Mouse (Mus musculus) thymus, postnatal 36 days (tissue): Measurements from ENCODE around the gene Cop1.

Experiments
- DNase-seq, 2 experiments: peaks; one replicate each; pipeline ENCODE4 v3.0.0; 2022; ENCODE audit warnings: mixed read lengths in 2 of 2

Cop1 gene

GRCm38 (mm10) chr1:159231781-159232571 is at the start of gene Cop1:
TSS of gene Cop1 (plus strand) at chr1:159232320.
- peak; percentile 90 to 94 for DNase-seq

DNA sequence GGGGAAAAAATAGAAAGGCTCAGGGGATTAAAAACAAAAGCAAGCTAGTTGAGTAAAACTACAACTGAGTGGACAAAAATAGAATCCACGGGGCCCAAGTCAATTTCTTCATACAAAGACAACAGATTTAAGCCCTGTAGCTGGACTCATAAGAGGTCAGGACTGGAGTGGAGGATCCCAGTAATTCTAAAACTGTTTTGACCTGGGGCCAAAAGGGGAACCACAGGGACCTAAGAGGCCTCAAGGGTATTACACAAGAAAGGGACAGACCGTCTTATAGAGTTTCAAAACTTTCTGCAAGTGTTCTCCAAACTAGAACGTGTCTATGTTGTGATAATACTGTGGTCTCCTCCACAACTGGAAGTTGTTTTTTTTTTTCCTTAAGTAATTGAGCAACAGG is 45.4 kb upstream of the Cop1 start:
- no peak for DNase-seq

DNA sequence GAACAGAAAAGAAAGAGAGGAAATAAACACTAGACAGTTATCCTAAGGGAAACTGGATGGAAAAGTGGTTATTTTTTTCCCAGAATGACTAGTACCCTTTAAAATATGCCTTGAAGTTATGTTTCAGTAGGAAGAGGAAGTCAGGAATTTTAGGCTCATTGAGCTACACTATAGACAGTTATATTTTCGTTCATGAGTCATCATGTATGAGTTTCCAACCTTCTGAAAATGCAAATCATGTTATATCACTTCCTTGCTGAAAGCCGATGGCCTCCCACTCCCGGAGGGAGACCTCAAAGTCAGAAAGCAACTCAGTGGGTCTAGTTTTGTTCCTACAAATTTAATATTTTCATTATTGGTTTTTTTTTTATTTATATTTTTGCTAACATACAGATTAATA is 33.5 kb upstream of the Cop1 start:
- DNase-seq: no peak

DNA sequence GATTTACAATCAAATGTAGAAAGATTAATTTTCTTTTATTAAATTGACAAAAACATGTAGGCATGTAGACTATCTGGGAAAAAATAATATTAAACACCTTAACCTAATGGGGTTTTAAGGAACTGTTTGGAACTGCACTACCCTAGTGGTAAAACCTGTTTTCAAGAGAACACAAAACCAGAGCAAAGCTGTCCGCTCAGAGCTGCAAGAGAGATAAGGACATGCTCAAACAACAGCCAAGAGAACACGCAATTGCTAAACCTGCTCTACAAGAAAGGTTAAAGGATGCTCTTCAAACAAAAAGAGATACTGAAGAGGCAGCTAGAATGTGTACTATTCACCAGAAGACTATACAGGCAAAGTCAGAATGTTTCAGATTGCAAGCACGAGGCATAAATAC is 32.5 kb upstream of the Cop1 start:
- no peak for DNase-seq

- DNase-seq: no peak
Measured at GRCm38 (mm10) chr1:159201220-159201619, 30.9 kb upstream of the Cop1 start.

DNA sequence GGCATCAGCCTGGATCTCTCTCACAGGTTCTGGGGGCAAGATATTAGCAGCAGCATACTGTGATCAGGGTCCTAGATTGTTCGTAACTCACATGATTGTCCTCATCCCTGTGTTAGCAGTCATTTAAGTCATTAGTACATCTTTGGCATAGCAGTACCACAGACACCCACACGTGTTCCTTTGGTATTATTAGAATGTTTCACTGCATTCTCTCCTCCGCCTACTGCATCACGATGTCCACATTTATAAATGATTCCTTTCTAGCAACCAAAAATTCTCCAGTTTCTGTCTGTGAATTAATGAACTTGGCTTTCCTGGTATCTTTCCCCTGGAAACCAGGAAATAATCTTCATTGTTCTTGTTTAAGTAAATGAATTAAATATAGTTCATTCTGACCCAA is 20.4 kb upstream of the Cop1 start:
- no peak for DNase-seq

DNA sequence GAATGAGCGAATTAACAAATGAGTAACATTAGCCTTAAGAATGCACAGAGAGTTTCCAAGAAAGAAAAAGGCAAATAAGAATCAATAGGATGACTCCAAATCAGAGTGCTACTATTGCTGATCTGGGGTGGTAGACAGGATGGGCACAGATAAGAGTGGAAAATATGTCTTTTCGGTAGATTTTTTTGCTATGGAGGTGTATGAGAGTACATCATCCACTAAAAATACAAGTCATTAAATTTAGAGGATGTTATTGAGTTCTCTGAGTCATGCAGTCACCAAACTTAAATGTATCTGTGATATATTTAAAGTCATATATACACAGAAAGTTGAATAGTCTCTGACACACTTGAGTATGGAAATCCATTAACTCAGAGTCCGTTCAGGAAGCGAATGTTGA is 14.7 kb upstream of the Cop1 start:
- no peak for DNase-seq

DNA sequence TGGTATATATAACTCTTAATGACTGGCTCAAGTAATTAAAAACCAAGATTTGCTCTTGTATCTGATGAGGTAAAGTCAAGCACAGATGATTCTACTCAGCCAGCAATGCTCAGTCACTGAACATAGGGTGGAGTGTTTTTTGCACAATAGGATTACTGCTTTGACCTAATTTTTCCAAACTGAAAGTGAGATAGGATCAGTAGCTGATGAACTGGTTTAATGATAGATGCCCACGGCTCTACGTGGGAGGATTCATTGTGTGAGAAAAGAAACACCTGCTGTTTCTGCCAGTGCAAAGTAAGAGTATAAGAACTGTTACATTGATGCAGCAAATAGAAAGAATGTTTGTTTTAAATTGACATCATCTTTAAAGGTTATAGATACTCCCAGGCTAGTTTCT is 10.1 kb upstream of the Cop1 start:
- no peak for DNase-seq

GRCm38 (mm10) chr1:159225064-159225824 is 6.9 kb upstream of the Cop1 start:
- DNase-seq: no peak

GRCm38 (mm10) chr1:159232572-159233261 is 597 bp downstream of the Cop1 start:
- peak; percentile 34 to 41 for DNase-seq

DNA sequence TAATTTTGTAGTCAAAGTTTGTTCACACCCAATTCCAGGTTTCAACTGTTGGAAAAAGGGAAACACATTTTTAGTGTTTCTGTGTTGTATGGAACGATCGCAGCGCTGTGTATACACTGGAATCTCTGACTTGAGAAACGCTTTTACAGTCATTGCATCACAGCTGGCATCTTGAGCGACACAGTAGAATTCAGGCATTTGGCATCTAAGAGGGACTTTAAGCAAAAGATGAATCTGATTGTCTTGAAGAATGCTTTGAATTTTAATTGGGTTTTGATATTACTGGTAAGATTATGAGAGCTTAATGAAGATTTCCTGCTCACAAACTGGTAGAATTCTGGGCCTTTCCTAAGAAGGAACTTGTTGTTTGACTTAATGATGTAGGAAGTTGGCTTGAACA is 1.3 kb downstream of the Cop1 start:
- DNase-seq: no peak

DNA sequence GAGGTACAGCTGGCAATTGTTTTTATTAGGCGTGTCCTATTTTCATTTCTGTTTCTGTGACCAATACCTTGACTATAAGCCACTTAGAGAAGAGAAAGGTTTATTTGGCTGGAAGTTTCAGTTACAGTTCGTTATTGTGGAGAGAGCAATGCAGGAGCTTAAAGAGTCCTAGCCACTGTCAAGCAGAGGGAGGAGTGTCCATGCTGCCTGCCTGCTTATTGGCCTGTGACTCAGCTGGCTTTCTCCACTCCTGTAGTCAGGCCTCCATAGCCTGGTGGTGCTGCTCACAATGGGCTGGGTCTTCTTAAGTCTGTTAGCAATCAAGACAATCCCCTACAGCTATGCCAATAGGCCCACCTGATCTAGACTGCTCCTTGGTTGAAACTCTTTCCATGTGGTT is 2.4 kb downstream of the Cop1 start:
- no peak for DNase-seq

- no peak for DNase-seq
Measured at GRCm38 (mm10) chr1:159235674-159236073, 3.6 kb downstream of the Cop1 start.

- DNase-seq: no peak
Measured at GRCm38 (mm10) chr1:159238147-159238546, 6.0 kb downstream of the Cop1 start.

GRCm38 (mm10) chr1:159250320-159250719 is 18.2 kb downstream of the Cop1 start:
- no peak for DNase-seq

- DNase-seq: no peak
Measured at GRCm38 (mm10) chr1:159253078-159253477, 21.0 kb downstream of the Cop1 start.

GRCm38 (mm10) chr1:159254906-159255685 is 23.0 kb downstream of the Cop1 start:
- DNase-seq: no peak

GRCm38 (mm10) chr1:159256543-159256942 is 24.4 kb downstream of the Cop1 start:
- no peak for DNase-seq

DNA sequence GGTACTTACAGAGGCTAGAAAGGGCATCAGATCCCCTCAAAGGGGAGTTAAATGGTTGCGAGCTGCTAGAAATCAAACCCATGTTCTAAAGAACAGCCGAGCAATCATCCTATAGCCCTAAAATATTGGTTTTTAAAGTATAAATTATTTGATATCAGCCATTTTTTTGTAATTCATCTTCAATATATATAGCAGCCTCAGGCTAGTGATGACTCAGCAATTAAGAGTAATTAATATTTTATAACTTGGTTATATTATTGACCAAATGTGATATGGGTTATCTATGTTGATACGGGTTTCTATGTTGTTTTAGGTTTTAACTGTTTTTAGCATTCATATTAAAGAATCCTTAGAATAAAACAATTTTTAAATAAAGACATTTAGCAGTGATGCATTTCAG is 31.7 kb downstream of the Cop1 start:
- no peak for DNase-seq

DNA sequence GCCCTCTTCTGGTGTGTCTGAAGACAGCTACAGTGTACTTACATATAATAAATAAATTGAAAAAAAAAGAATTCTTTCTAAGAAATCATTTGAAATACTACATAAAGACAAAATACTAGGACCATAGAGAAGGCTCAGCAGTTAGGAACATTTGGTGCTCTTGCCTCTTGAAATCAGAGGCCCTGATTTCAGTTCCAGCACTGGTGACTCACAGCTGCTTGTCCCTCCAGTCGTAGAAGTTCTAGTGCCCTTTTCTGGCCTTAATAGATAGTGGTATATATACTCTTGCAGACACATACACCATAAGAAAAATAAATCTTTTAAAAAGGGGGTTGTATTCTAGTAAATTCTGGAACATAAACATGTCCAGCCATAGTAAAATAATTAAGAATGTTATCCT is 48.0 kb downstream of the Cop1 start:
- no peak for DNase-seq

GRCm38 (mm10) chr1:159281861-159282260 is 49.7 kb downstream of the Cop1 start:
- no peak for DNase-seq

DNA sequence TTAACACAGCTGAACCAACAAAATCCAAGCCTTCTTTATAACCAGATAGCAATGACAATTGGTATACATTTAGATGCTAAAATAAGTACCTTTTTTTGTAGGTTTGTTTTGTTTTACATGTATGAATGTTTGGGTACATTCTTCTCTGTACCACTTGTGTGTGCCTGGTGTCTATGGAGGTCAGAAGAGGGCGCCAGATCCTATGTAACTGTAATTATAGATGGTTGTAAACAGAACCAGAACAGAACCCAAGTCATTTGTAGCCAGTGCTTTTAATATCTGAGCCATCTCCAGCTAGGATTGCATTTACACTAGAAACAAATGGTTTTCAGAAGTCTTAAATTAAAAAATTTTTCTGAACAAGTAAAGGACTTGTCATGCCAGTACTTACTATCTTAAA is 54.7 kb downstream of the Cop1 start:
- DNase-seq: no peak

- no peak for DNase-seq
Measured at GRCm38 (mm10) chr1:159290219-159290618, 58.1 kb downstream of the Cop1 start.
